Mouse (Mus musculus): ENCODE data around the gene Ppp2r5e. TPM values are rescaled to one million over a fixed set of nuclear protein-coding genes. Genes with fewer than 3 reads are reported as not detected.

Gene Ppp2r5e
- polyA plus RNA-seq, 1 experiment from 2014 or later = 5.3 TPM

DNA sequence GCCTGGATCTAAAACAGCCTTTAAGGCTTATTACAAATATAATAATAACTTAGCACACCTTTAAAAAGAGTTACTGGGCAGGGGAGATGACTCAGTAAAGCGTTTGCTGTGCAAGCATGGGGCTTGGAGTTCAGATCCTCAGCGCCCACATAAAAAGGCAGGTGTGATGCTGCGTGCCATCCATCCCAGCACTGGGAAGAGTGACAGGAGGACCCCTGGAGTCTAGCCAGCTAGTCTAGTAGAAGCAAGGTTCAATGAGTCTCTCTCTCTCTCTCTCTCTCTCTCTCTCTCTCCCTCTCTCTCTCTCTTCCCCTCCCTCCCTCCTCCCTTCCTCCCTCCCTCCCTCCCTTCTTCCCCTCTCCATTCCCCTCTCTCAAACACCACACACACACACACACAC, 19.5 kb upstream of the Ppp2r5e start:
- Histone ChIP-seq H3K27ac (no peak overlapping the region), H3K27me3 (peaks cover 18% of the 10 kb centered on the region), H3K4me3 (replicated peaks) (no peak overlapping the region), H3K4me1 (replicated peaks) (0 out of 2 replicates have a peak, but pooled peaks cover 6% of the 10 kb centered on the region), H3K36me3 (no peaks in the 10 kb centered on the region), H3K4me2 (no peak overlapping the region), H3K9me3 (replicated peaks) (no peaks in the 10 kb centered on the region), H3K9ac (no peak overlapping the region)
- 59% methylated on average over 3 of the region's 3 CpGs for WGBS (ENCODE audit: insufficient replicate concordance)
- no peak for ATAC-seq (ENCODE audit: low read depth)
- no peak for DNase-seq

DNA sequence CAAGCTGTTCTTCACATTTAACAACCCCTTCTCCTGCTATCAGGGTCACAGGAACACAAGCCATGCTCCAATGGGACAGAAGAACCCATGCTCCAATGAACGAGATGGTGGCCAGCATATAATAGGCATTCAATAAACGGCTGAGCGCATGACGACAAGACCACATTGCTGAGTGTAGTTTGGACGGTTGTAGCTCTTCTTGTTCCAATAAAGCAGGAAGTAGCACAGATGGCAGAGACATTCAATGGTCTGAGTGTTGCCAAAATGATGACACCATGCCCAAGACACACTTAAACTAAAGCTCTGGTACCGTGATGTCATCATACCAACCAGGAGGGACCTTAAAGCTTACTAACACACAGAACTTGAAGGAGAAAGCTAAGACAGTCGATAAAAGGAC, 16.7 kb upstream of the Ppp2r5e start:
- DNase-seq = no peak
- Histone ChIP-seq H3K27me3 (peaks cover 18% of the 10 kb centered on the region), H3K9ac (no peak overlapping the region), H3K36me3 (no peaks in the 10 kb centered on the region), H3K4me3 (replicated peaks) (no peak overlapping the region), H3K4me2 (no peak overlapping the region), H3K27ac (no peak overlapping the region), H3K4me1 (replicated peaks) (0 out of 2 replicates have a peak, but pooled peaks cover 6% of the 10 kb centered on the region), H3K9me3 (replicated peaks) (no peaks in the 10 kb centered on the region)
- ATAC-seq (ENCODE audit: low read depth) = no peak
- 69% methylated on average over 7 of the region's 7 CpGs for WGBS (ENCODE audit: insufficient replicate concordance)

DNA sequence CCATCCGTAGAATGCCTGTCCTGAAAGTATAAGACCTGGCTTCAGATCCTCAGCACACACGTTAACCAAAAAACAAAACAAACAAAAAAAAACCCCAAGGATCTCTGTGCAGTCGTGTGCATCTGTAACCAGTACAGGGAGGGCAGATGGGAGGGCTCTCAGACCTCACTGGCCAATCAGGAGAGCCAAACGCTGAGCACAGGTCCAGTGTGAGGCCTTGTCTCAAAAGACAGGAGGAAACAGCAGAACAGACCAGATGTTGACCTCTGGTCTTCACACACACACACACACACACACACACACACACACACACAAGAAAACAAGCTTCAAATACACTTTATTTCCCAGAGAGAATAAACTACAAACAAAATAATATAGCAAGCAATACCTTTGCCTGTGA, 3.4 kb upstream of the Ppp2r5e start:
- H3K4me1 ChIP-seq (replicated peaks) = peaks cover 36% of the 10 kb centered on the region
- no peaks in the 10 kb centered on the region for H3K27me3 ChIP-seq
- ATAC-seq (ENCODE audit: low read depth) = 0 out of 2 replicates have a peak, but pooled peaks have one; percentile 23
- no peaks in the 10 kb centered on the region for H3K36me3 ChIP-seq
- 0 out of 2 replicates have a peak overlapping the region, but pooled peaks have one; percentile 9 for H3K4me3 ChIP-seq (replicated peaks)
- 0 out of 2 replicates have a peak overlapping the region, but pooled peaks have one; percentile 14 for H3K4me2 ChIP-seq
- 0 out of 2 replicates have a peak overlapping the region, but pooled peaks have one; percentile 9 for H3K9ac ChIP-seq
- peak overlapping the region; percentile 14; the same call in 1 of the 2 replicates for H3K27ac ChIP-seq
- WGBS (ENCODE audit: insufficient replicate concordance) = 27% methylated on average over 4 of the region's 4 CpGs
- peak; percentile 50 for DNase-seq
- no peaks in the 10 kb centered on the region for H3K9me3 ChIP-seq (replicated peaks)

DNA sequence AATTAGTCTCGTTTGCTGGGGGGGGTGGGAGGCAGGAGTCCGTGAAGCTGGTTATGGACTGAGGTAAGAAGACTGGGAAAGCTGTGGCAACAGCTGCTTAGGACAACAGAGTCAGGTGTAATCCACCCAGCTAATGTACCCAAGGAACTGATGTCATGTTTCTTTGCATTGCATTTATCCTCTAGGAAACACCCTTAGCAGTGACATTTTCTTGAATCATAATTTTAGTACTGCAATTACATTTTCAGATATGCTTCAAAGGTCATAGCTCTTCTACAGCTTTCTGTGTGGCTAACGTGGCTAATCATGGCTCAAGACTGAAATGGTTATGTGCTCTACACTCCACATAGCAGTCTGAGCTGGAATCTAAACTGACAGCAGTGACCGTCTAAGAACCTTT, 2.9 kb upstream of the Ppp2r5e start:
- Histone ChIP-seq H3K9me3 (replicated peaks) (no peaks in the 10 kb centered on the region), H3K27me3 (no peaks in the 10 kb centered on the region), H3K4me3 (replicated peaks) (no peak overlapping the region), H3K27ac (peak overlapping the region; percentile 14; the same call in 1 of the 2 replicates), H3K9ac (0 out of 2 replicates have a peak overlapping the region, but pooled peaks have one; percentile 9), H3K4me1 (replicated peaks) (peaks cover 41% of the 10 kb centered on the region), H3K4me2 (0 out of 2 replicates have a peak overlapping the region, but pooled peaks have one; percentile 14), H3K36me3 (no peaks in the 10 kb centered on the region)
- no peak for ATAC-seq (ENCODE audit: low read depth)
- WGBS (ENCODE audit: insufficient replicate concordance) = 64% methylated on average over 4 of the region's 4 CpGs
- DNase-seq = no peak

DNA sequence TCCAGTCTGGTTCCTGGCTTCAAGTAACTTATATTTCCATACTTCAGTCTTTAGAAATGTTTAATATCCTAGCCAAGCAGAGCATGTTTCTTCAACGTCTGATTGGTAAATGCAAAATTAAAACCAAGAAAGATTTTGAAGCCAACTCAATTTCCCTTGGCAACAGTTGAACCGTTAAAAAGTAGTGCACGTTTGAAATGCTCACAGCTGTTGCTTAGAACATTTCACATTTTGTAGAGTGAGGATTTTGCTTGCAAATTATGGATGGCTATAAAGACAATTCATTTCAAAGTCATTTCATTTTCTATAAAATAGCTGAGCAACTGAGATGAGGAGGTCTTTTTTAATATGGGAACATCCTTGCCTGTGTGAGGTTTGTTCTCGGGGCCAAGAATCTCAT, 1.7 kb upstream of the Ppp2r5e start:
- DNase-seq = no peak
- Histone ChIP-seq H3K9ac (no peak overlapping the region), H3K27me3 (no peaks in the 10 kb centered on the region), H3K27ac (no peak overlapping the region), H3K9me3 (replicated peaks) (no peaks in the 10 kb centered on the region), H3K4me2 (no peak overlapping the region), H3K4me1 (replicated peaks) (peaks cover 45% of the 10 kb centered on the region), H3K4me3 (replicated peaks) (no peak overlapping the region), H3K36me3 (peaks cover 7% of the 10 kb centered on the region)
- ATAC-seq (ENCODE audit: low read depth) = no peak
- 79% methylated on average over 4 of the region's 4 CpGs for WGBS (ENCODE audit: insufficient replicate concordance)

DNA sequence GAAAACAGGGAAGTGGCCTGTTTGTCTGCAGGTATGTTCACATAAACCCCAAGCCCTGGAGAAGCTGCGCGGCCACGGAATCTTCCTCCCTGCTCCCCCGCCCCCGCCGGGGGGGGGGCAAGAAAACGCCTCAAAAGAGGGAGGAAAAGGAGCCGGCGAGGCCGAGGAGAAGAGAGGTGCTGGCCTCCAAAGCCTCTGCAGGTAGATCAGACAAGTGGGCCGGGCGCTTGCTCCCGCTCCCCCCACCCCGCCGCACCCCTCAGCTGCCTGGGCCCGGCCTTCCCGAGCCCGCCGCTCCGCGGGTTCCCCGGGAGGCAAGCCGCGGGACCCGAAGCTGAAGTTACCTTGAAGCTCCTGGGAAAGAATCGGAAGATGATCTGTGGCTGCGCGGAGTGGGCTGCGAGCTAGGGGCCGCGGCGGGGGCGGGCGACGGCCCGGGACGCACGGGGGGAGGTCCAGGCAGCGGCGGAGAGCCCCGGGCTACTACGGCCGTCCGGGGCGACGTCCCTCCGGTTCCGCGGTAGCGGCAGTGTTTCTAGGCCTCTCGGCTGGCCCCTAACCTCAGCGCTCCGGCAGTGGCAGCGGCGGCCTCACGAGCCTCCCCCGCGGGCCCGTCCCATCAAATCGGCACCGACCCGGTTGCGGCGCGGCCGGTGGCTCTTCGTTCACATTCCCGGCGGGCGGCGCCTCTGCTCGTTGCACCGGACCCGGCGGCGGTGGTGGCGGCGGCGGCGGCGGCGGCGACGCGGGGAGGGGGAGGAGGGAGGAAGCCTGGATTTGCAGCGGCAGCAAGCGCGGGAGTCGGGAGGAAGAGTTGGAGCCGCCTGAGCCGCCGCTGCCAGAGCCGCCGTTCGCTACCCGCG, 523 bp downstream of the Ppp2r5e start:
- Histone ChIP-seq H3K9ac (peak overlapping the region; percentile 96), H3K9me3 (replicated peaks) (no peaks in the 10 kb centered on the region), H3K4me2 (peak overlapping the region; percentile 95), H3K4me1 (replicated peaks) (peaks cover 42% of the 10 kb centered on the region), H3K27ac (peak overlapping the region; percentile 88), H3K36me3 (peaks cover 20% of the 10 kb centered on the region), H3K4me3 (replicated peaks) (peak overlapping the region; percentile 96), H3K27me3 (no peaks in the 10 kb centered on the region)
- no peak for DNase-seq
- under 1% methylated on average over 83 of the region's 97 CpGs for WGBS (ENCODE audit: insufficient replicate concordance)
- peak; percentile 34 for ATAC-seq (ENCODE audit: low read depth)

DNA sequence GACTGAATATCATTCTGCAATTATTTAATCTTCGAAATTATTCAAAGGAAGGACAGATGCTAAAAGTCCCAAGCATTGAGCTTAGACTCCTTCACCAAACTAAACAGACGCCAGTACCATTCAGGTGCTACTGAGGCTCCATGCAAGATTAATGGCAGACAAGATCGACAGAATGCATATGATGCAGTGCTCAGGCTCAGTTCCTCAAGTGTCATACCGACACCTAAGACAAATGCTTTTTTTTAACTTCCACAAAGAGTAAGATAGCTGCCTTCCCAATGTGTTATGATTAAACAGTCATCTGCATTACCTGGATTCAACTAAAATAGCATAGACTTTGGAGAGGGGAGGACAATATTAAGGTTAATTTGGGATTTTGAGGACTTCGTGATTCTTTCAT, 1.6 kb downstream of the Ppp2r5e start:
- Histone ChIP-seq H3K4me1 (replicated peaks) (peaks cover 30% of the 10 kb centered on the region), H3K27ac (no peak overlapping the region), H3K4me3 (replicated peaks) (peak overlapping the region; percentile 96), H3K9ac (peak overlapping the region; percentile 96), H3K4me2 (peak overlapping the region; percentile 95), H3K27me3 (no peaks in the 10 kb centered on the region), H3K36me3 (peaks cover 32% of the 10 kb centered on the region), H3K9me3 (replicated peaks) (no peaks in the 10 kb centered on the region)
- 37% methylated on average over 5 of the region's 5 CpGs for WGBS (ENCODE audit: insufficient replicate concordance)
- DNase-seq (no peak), ATAC-seq (ENCODE audit: low read depth) (no peak)

DNA sequence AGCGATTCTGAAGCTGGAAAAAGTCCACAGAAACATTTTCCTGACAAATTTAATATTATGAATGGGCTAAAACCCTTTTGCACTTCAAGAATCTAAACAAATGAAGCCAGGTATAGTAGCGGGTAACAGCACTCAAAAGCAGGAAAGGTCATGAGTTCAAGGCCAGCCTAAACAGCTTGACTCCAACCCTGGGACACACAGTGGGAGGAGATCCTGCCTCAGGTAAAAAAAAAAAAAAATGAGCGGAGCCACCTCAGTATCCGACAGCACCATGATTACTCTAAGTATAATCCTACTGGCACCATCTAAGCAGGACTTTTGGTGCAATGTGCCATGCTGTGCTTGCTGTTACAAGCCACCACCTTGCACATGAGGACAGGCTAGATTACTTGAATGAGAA, 2.2 kb downstream of the Ppp2r5e start:
- peak overlapping the region; percentile 96 for H3K4me3 ChIP-seq (replicated peaks)
- WGBS (ENCODE audit: insufficient replicate concordance) = 84% methylated on average over 4 of the region's 4 CpGs
- H3K27me3 ChIP-seq = no peaks in the 10 kb centered on the region
- peak overlapping the region; percentile 96; the same call in 1 of the 2 replicates for H3K9ac ChIP-seq
- H3K9me3 ChIP-seq (replicated peaks) = no peaks in the 10 kb centered on the region
- no peak overlapping the region for H3K27ac ChIP-seq
- H3K4me2 ChIP-seq = peak overlapping the region; percentile 95
- DNase-seq (no peak), ATAC-seq (ENCODE audit: low read depth) (no peak)
- H3K4me1 ChIP-seq (replicated peaks) = peaks cover 24% of the 10 kb centered on the region
- H3K36me3 ChIP-seq = peaks cover 36% of the 10 kb centered on the region

DNA sequence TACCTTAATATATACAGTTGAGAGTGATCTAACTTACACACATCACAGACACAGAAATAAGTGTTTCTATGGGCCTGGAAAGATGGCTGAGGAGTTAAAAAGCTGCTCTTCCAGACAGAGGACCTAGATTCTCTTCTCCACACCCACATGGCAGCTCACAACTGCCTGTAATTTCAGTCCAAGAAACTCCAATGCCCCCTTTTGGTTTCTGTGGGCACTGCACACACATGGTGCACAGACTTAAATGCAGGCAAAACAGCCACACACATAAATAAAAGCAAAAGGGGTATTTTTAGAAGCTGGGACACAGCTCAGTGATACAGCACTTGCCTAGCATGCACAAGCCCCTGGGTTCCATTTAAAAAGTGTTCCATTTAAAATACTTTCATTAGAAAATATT, 8.5 kb downstream of the Ppp2r5e start:
- Histone ChIP-seq H3K4me3 (replicated peaks) (no peak overlapping the region), H3K36me3 (peaks cover 57% of the 10 kb centered on the region), H3K27ac (no peak overlapping the region), H3K9me3 (replicated peaks) (no peaks in the 10 kb centered on the region), H3K9ac (no peak overlapping the region), H3K4me1 (replicated peaks) (no peaks in the 10 kb centered on the region), H3K4me2 (no peak overlapping the region), H3K27me3 (no peaks in the 10 kb centered on the region)
- ATAC-seq (ENCODE audit: low read depth) = no peak
- no peak for DNase-seq

DNA sequence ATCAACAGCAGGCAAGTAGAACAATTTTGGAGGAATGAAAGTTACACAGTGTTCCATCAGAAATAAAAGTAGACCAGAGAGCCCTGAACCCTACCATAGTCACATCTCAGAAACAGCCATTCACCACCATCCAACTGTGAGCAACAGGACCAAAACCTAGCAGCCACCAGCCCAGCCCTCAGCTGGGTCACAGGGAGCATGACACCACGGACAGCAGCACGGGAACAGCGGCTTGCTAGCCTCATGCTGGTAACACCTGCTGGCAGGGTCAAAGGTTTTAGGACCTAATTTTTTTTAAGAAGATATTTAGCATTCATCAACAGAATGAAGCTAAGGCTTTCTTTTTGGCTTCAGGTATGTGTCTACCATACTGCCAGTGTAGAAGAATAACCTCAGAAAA, 12.3 kb downstream of the Ppp2r5e start:
- Histone ChIP-seq H3K27ac (no peak overlapping the region), H3K9ac (no peak overlapping the region), H3K9me3 (replicated peaks) (no peaks in the 10 kb centered on the region), H3K4me3 (replicated peaks) (no peak overlapping the region), H3K36me3 (peaks cover 35% of the 10 kb centered on the region), H3K4me1 (replicated peaks) (peaks cover 5% of the 10 kb centered on the region), H3K27me3 (no peaks in the 10 kb centered on the region), H3K4me2 (no peak overlapping the region)
- no peak for ATAC-seq (ENCODE audit: low read depth)
- no peak for DNase-seq
- WGBS (ENCODE audit: insufficient replicate concordance) = 85% methylated on average over 3 of the region's 3 CpGs

DNA sequence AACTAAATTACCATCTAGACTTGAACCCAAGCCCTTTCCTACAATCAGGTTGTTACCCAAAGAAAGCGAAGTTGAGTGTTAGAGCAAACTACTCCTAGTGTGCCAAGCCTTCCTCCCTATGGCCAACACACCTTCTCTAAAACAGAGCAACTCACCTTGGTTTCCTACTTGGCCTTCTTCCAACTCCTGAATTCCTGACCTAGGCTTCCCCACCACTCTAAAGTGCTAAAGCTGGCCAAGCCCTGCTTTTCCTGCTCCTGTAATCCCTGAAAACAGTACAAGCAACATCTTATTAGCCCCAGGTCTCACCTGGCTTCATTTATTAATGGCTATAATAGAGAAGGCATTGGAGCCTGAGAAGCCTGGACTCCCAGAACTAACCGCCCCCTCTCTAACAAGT, 17.0 kb downstream of the Ppp2r5e start:
- 90% methylated on average over 2 of the region's 2 CpGs for WGBS (ENCODE audit: insufficient replicate concordance)
- no peaks in the 10 kb centered on the region for H3K27me3 ChIP-seq
- H3K4me2 ChIP-seq = no peak overlapping the region
- H3K9ac ChIP-seq = no peak overlapping the region
- no peak overlapping the region for H3K27ac ChIP-seq
- ATAC-seq (ENCODE audit: low read depth) (no peak), DNase-seq (no peak)
- H3K4me3 ChIP-seq (replicated peaks) = no peak overlapping the region
- peaks cover 9% of the 10 kb centered on the region for H3K36me3 ChIP-seq
- peaks cover 30% of the 10 kb centered on the region for H3K4me1 ChIP-seq (replicated peaks)
- H3K9me3 ChIP-seq (replicated peaks) = no peaks in the 10 kb centered on the region

Measured in liver, embryonic 13.5 days (tissue).